Mouse (Mus musculus) thymus, adult 18-20 months (tissue): ENCODE measurements around the gene Itgb8.

Source experiments
- DNase-seq, 2 experiments: peaks; one replicate each; pipeline ENCODE4 v3.0.0; 2022; ENCODE audit warnings: mixed read lengths in 2 of 2

Itgb8 gene

DNA sequence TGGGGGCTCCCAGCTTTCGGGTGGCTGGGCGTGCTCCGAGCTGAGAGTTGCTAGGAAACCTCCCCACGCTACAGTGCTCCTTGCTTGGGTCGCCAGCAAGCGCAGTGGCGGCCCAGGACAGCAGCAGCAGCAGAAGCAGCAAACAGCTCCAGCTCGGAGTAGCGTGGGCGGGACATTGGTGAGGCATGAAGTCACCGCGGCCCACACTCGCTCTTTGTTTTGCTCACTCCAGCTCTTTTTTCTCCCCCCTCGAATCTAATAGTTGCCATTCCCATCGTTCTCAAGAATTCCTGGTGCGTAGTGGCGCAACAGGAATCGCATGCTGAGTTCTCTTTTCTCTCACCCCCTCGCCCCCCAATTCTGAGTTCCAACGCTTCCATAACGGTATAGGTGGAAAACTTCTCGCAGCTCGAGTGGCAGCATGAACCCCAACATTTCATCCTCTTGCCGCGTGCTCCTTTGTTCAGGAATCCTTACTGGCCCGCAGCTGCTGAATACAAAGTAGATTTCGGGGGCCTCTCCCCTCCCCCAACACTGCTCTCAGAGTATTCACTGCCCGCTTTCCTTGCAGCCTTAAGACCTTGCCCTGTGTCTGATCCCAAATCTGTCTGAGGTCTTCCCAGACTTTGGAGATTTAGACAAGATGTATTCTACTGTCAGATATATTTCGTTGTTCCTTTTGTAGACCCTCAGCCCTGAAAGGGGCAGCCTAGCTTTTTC is at the start of gene Itgb8:
Gene Itgb8, minus strand, starts transcription at position 107 of the 720 bp plus-strand sequence.
- peak; percentile 14 to 22 for DNase-seq

DNA sequence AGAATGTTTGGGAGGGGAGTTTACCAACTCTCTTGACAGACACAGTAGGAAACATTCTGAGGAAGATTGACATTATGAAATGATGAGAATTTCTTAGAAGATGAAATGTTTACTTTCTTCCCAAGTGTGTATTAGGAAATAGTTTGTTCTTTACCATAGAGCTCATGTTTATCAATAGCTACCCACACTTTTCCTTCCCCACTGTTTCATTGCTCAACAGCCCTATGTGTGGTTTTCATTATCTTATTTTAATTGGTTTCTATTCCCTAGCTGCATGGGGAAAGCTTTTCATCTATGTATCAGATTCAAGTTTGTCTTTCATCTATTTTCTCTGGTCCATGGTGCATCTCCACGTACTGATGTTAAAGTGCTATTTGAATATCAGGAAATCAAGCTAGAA is 37.7 kb upstream of the Itgb8 start:
- no peak for DNase-seq

GRCm38 (mm10) chr12:119273605-119274004 is 35.0 kb upstream of the Itgb8 start:
- DNase-seq: no peak

GRCm38 (mm10) chr12:119271964-119272363 is 33.4 kb upstream of the Itgb8 start:
- DNase-seq: no peak

GRCm38 (mm10) chr12:119270036-119270435 is 31.4 kb upstream of the Itgb8 start:
- DNase-seq: no peak

DNA sequence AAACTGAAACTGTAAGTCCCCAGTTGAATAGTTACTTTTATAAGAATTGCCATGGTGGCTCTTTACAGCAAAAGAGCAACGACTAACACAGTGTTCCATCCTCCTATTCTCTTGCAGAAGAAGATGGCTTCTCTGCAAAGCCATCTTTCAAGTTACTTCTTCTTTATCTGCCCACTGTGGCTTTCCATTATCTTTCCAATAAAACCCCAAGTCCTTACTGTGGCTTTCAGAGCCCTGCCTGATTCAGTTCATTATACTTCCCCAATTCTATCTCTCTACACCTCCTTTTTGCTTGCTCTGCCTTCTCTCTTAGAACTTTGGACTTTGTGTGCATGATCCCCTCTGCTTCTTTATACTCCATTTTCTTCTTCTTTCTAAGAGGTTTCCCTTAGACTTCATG is 30.1 kb upstream of the Itgb8 start:
- no peak for DNase-seq

DNA sequence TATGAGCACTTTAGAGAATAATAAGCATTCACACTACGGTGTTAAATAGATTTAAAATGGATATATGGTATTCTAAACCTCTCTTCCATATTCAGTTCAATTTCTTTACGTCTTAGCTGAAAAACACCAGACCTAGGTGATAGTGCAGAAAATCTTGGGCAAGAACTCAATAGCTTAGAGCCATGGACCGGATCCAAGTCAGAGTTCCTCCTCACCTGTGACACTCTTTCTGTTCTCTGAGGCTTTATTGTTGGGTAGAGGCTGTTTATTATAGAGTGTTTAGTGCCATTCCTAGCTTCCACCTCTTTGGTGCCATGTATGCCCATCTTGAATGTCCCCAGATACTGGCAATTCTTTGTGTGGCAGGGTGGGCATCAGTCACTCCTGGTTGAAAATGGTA is 25.9 kb upstream of the Itgb8 start:
- no peak for DNase-seq

DNA sequence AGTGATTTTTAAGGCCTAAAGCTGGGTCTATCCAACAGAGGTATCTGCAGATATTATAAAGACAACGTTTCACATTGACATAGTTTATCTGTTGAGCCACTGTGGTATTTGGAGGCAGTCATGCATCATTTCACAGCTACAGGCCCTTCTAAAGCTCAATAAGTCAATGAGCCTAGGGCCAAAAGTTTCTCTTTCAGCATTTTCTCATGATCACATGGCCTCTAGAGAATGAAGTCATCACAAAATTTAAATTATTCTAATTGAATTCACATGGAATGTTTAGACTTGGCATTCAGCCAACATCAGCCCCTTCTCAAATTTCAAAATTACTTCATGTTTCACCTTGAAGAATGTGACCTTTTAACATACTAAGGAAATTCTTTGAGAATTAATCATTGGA is 10.0 kb upstream of the Itgb8 start:
- no peak for DNase-seq

- DNase-seq: no peak
Measured at GRCm38 (mm10) chr12:119241071-119241470, 2.5 kb upstream of the Itgb8 start.

DNA sequence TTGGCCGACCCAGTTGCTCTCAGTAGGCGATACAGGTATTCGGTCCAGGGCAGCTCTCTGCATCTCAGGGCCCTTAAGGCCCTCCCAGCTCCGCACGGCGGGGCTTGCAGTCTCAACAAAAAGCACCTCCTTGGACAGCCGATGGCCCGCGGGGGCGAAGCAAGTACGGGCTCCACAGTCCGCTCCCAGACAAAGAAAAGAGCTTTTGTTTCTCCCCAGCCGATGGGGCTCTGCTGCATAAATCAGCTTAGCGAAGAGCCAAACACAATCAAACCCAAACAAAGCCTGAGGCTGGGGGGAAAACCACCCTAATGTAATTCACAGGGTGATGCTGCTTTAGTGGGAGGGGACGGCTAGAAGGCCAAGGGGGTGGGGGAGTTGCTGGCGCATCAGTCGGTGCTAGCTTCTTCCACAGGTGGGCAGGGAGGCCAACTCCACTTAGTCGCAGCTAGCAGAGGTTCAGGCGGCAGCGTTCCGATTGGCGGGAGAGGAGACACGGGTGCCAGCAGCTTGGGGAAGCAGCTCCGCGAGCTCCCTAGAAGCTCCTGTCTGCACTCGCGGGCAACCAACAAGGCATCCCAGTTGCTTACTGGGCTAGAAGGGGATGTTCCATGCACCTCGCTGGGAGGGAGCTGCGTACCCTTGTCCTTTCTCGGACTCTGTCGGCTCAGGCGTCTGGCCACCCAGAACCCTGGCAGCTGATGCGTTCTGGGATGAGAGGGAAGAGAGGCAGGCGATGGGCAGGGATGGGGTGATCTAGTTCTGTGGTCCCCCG is 494 bp downstream of the Itgb8 start:
- peak; percentile 8 to 17 for DNase-seq

GRCm38 (mm10) chr12:119237241-119237920 is 1.2 kb downstream of the Itgb8 start:
- no peak for DNase-seq

DNA sequence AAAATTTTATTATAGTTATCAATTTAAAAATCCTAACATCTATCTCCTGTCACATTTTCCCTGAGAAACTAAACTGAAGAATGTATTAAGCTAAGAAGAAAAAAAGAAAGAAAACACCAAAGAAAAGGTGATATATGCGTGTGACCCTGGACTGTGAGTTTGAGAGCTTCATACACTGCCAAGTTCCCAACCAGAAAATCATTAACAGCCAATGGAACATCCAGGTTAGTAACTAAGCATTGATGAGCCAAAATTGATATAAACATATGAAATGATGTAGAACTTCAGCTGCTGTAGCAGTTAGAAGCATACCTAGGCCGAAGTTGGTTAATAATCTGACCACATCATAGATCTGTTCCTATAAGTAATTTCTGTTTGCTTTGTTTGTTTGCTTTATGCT is 6.8 kb downstream of the Itgb8 start:
- no peak for DNase-seq

GRCm38 (mm10) chr12:119230444-119230843 is 8.2 kb downstream of the Itgb8 start:
- DNase-seq: no peak

GRCm38 (mm10) chr12:119229601-119230000 is 9.0 kb downstream of the Itgb8 start:
- DNase-seq: no peak

- no peak for DNase-seq
Measured at GRCm38 (mm10) chr12:119227898-119228297, 10.7 kb downstream of the Itgb8 start.

GRCm38 (mm10) chr12:119224699-119225098 is 13.9 kb downstream of the Itgb8 start:
- DNase-seq: no peak

DNA sequence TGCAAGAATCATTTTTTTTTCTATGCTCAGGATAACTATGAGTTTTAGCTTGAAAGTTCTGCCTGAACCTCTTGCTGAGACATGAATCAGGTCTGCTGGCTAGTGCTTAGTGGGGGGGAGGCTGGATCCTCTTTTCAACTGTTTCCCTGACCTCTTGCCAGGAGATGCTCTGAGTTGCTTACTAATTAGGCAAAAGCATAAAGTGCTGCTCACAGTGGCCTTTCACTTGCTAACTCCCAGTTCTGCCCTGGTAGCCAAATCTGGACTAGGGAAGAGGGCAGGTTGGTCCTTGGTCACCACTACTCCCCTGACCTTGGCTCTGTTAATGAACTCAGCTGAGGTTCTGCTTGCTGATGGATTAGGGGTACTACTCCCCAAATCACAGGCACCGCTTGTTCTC is 19.2 kb downstream of the Itgb8 start:
- no peak for DNase-seq

DNA sequence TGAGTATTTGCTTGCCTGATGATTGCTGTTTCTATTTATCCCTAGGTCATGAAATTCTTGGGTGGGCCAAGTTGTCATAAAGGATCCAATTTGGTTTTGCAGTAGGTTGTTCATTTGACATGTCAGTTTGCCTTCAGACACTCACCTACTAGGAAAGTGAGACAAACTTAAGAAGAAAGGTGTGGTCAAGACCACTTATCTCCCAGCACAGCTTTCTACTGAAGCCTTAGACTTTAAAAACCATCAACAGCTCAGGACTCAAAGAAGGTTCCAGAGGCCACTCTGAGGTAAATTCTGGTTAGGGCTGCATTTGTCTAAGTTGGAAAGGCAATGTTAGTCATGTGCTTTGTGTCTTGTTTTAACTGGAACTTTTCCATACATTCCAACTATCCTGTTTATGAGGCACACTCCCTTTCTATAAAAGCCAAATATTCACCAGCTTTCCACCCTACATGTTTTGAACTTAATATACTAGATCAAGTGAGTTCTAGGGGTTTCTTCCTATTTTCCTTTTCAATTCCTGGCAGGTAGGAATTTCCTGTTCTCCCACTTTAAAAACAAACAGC is 20.8 kb downstream of the Itgb8 start:
- DNase-seq: no peak

GRCm38 (mm10) chr12:119215225-119215624 is 23.4 kb downstream of the Itgb8 start:
- DNase-seq: no peak

DNA sequence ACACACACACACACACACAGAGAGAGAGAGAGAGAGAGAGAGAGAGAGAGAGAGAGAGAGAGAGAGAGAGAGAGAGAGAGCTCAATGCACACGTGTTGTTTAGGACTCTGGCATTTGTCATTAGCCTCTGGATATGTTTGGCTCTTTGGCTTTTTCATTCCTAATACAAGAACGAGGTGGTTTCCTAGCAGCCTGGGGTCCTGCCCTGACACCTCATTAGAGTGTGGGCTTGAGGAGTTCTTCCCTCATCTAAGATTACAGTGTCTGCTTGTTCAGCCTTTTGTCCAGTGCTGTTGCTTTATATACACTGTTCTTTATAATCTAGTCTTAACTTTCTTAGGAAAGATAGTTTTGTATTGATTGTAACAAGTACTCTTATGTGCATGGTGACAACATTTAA is 27.1 kb downstream of the Itgb8 start:
- no peak for DNase-seq

DNA sequence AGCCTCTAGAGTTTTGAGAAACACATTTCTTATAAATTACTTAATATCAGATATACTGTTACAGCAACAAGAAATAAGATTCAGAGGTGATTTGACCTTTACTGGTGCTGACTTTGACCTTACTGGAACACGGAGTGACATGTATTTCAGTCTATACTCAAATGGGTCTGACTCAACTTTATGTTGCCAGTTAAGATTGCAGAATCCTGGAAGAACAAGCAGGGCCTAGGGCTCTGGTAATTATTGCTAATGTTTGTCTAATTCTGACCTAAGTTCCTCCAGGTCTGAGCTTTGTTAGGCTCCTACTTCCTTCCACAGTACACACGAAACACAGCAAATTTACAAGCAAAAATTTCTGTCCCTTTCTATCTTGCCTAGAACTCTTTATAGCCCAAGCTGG is 28.0 kb downstream of the Itgb8 start:
- no peak for DNase-seq

- no peak for DNase-seq
Measured at GRCm38 (mm10) chr12:119210073-119210425, 28.6 kb downstream of the Itgb8 start.

DNA sequence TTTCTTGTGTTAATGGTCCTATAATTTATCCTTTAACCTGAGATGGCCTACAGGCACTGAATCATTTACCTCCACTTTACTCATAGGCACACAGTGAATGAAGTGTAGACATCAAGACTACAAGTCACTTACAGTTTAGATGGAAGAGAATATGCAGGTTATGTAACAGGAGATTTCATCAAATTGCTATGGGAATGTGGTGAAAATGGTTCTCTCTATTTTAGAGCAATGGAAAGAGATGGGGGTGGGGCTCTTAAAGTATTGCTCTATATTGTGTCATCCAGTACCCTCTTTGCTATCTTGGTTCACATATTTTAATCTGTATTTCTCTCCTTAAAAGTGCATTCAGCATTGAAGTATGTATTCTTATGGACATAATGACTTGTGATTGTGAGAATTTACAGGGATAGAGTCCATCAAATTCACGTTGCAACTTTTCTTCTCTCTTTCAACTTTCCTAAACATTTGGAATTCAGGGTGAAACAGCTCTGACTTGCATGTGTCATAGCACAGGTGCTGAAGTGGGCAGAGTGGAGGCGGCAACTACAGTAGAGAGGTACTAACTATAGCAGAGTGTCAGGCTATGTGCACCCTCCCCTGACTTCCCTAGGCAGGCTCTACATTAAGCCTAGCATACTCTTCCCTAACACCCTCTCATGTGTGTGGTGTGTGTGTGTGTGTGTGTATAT is 29.1 kb downstream of the Itgb8 start:
- no peak for DNase-seq
